Mouse (Mus musculus): Measurements from ENCODE around the gene Pax2.
"Not testable (repeated sequence)": the region's sequence is repeated elsewhere in the genome, so short reads cannot be mapped to it uniquely, and the experiment has no call there.

The Pax2 gene

DNA sequence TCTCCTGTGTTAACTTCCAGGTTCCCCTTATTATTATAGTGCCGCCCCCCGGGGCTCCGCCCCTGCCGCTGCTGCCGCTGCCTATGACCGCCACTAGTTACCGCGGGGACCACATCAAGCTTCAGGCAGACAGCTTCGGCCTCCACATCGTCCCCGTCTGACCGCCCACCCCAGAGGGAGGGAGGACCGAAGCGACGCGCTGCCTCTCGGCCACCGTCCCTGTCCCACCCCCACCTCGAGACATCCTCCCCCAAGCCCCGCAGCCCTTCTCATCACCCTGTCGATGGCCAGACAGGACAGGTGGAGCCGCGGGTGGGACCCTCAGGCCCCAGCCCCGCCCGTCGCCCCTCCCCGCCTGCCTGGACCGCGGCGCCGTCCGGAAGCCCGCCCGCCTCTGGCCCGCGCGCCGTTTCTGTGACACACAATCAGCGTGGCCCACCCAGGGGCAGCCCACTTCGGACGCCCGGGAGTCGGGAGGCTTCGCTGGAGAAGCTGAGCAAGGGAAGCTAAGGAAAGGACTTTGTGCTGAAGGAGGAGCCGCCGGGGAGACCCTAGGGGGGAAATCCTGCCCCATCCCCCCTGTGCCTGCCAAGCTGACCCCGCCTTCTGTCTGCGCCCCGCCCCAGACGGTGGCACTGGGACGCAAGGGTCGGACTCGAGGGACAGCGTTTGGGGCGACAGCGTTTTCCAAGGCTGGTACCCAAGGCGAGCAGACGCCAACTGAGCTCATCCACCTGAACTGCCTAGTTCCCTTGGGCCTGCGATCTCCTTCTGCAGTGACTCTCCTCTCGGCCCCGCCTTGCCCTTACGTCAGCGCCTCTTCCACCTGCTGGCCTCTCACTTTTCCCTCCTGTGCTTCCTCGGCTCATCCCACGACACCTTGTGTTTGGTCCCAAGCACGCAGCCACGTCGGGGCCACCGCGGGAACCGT is 80.4 kb downstream of the Pax2 start:
- DNase-seq (ENCODE audit: low spot score): no peak

DNA sequence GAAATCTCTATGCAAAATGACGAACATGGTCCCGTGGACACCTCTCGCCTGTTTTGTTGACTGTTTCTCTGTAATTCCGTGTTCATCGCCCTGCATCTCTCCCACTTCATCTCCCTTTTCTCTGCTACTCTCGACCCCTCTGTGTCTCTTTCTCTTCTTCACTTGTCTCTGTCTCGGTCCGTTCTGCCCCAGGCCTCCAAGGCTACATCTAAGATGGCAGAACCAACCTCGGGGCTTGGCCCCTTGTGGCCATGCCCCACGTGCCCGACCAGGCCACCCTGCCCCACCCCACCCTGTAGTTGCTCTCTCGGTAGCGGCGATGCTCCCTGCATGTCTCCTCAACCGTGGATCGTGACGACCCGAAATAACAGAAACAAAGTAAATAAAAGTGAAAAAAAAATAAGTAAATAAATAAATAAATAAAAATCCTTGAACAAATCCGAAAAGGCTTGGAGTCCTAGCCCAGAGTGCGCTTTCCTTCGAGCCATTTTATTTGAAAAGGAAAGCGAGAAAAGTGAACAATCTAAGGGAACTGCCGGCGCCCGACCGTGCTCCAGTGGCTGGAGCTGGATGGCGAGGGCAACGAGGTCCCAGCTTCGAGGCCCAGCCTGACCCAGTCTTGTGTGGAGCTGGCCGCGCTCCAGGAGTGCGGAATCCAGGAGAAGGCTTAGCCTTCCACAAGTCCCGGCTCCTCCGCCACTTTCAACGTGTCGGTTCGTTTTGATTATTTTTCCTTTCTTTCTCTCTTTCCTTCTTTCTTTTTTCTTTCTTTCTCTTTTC is 81.8 kb downstream of the Pax2 start:
- DNase-seq (ENCODE audit: low spot score): no peak

DNA sequence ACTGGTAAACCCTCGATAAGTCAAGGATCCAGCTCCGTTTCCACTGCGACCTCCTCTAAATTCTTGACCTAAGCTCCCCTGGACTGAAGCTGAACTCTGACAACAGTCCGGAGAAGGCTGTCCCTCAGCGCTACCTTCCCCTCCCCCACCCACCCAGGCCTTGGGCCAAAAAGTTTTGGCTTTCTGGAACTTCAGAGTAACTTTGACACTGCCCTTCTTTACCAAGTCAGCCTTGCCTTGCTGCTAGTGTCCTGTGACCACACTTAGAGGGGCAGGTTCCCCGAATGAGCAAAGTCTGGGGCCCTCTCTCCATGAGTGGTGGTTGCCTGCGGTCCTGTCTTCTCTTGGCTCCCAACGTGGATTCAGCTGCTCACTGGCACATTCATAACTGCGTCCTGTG is 82.5 kb downstream of the Pax2 start:
- DNase-seq (ENCODE audit: low spot score): no peak

DNA sequence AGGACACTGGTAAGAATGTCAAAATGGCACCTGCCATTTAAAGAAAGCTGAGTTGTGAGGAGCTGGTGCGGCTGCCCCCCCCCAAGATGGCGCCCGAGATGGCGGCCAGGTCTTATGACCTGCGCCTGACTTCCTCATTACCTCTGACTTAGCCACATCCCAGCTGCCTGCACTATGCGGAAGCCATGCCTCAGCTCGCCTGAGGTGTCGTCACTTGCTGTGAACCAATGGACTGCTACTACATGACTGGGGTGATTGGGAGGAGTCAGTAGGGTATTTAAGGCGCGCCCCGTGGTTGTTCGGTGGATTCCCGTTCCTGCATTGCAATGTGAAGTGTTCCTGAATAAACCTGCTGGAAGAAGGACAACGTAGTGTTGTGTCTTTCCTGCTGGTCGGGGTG is 86.8 kb downstream of the Pax2 start:
- not testable (repeated sequence) for DNase-seq (ENCODE audit: low spot score)

DNA sequence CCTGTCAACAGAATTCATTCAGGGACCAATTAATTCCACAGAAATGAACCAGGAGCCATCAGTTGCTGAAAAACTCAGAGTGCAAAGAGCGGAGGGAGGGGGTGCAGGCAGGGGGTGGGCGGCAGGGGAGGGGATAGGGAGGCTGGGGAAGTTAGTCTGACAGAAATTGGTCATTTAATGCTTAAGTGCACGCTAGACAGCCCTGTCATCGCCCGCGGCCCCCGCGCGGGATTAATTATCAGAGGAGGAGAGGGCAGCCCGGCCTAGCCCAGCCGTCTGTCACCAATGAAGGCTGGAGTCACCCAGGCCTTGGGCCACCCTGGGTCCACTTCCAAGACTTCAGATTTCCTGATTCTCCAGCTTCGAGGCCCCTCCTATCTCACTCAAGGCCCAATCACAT is 93.6 kb downstream of the Pax2 start:
- DNase-seq (ENCODE audit: low spot score): no peak

DNA sequence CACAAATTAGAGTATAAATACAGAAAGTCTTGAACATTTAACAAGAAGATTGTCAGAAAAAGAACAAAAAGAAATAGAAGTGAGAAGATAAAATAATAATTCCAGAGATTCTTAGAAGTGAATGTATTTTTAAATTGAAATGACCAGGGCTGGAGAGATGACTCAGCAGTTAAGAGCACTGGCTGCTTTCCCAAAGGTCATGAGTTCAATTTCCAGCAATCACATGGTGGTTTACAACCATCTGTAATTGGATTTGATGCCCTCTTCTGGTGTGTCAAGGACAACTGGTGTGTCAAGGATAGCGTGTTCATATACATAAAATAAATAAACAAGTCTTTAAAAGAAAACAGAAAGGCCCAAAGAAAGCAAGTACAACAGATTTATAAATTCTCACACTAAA is 102.8 kb downstream of the Pax2 start:
- no peak for DNase-seq (ENCODE audit: low spot score)

DNA sequence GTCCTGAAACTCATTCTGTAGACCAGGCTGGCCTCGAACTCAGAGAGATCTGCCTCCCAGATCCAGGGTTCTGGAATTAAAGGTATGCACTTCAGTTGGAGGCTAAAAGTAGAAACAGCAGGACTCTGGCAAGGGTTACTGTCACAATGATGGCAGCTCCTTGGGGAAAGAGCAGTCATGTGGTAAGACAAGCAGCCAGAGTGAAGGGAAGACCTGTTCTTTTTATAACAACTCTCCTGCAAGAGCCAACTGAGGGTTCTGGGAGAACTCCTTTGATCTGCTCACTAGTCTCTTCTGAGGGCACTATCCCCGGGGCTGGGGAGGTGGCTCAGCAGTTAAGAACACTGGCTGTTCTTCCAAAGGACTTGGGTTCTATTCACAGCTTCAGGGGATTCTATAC is 112.9 kb downstream of the Pax2 start:
- DNase-seq (ENCODE audit: low spot score): no peak

DNA sequence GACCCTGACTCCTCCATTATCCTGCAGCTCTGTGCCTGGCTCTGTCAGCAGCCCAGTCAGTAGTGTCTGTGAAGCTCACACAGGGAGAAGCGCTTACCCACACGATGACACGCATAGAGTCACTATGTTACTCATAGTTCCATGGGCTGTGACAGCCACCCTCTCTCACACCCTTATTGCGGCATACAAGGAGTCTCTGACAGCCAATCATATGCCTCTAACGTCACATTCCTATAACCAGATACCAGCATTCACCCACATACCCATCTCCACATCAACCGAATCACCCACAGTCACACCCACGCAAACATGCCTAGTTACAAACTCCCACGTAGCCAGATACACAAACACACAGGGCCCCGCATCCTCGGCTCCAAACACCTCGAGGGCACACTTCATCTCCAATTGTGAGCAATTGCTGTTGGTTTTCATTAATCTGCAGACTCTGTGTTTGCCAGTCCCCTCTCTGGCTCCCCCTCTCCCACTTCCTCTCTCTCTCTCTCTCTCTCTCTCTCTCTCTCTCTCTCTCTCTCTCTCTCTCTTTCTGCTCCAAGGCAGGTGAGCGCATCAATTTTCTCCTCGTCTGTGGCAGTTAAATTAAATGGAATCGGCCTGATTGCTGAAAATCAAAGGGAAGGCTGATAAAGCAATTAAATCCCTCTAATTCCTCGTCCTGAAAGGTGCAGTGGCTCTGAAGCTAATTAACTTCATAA is 118.5 kb downstream of the Pax2 start:
- DNase-seq (ENCODE audit: low spot score): no peak

DNA sequence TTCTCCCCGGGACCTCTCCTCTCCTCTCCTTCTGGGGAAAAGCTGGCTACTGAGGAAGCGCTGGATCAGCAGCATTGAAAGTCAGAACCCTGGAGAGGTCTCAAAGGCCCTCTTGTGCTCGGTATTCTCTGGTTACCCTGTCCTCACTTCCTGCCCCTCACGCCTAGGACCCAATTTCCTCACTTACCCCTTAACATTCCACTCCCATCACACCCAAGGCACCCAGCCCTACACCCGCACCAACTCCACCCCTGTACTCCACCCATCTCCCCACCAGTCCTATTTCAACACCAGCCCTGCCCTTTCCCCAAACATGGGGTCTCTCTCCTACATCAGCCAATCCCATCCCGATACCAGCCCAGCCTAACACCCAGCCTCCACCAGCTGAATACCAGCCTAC is 119.1 kb downstream of the Pax2 start:
- DNase-seq (ENCODE audit: low spot score): no peak

DNA sequence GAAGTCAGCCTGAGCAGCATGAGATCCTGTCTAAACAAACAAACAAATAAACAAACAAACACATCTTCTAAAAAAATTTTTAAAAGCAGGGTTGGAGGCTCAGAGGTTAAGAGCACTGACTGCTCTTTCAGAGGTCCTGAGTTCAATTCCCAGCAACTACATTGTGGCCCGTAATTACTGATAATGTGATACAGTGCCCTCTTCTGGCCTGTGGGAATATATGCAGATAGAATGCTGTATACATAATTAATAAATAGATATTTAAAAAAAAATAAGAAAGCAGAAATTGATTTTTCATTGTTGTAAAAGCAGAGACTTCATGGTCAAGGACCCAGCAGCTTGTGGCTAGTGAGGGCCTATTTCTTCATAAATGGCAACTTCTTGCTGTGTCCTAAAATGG is 119.9 kb downstream of the Pax2 start:
- no peak for DNase-seq (ENCODE audit: low spot score)

DNA sequence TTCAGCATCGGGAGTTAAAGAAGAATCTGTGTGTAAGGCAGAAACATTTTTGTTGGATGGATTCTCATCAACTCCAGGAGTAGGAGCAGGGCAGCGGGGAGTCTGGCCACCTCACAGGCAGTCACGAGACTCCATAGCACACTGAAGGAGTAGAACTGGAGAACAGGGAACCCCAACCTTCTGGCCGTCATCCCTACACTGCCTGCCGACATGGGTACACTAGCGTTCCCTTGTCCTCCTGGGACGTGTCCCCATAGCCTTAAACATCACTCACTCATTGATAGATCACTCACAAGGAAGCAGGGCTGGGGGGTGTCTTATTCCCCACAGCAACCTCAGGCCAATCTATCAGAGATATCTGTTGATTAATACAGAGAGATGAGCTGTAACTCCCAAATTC is 120.7 kb downstream of the Pax2 start:
- DNase-seq (ENCODE audit: low spot score): no peak

DNA sequence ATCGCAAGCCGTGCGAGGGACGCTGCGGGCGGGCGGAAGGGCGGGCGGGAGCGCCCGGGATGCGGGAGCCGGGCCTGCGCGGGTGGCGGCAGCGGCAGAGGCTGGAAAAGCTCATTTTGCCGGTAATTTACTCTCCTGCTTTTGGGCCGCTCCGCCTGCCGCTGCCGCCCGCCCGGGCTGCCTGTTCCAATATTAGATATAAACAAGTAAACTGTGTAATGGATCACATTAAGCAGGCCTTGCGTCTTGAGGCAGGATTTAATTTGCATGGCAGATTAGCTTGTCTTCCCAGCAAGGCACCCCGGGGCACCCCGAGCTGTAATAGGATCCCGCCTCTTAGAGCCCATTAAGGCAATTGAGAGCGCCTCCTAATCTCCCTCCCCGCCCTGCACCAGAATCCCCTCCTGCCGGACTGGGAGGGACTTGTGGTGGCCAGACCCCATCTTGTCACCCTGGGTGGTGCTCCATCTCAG is 126.7 kb downstream of the Pax2 start:
- peak; percentile 19 for DNase-seq (ENCODE audit: low spot score)

DNA sequence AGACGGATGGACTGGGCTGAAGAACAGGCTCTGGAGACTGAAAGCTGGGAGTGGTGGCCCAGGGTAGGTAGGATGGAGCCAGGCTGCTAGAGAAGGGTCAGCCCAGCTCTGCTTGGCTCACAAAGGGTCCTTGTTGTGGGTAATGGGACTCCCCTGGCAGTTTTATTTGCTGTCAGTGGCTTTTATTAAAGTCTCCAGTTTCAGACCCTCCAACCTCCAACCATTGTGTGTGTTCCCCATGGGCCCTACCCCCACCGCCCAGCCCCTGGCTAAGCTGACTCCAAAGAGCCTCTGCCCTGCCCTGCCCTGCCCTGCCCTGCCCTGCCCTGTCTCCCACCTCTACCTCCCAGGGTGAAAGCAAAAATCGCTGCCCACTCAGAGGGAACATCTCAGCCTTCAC is 128.5 kb downstream of the Pax2 start:
- no peak for DNase-seq (ENCODE audit: low spot score)

DNA sequence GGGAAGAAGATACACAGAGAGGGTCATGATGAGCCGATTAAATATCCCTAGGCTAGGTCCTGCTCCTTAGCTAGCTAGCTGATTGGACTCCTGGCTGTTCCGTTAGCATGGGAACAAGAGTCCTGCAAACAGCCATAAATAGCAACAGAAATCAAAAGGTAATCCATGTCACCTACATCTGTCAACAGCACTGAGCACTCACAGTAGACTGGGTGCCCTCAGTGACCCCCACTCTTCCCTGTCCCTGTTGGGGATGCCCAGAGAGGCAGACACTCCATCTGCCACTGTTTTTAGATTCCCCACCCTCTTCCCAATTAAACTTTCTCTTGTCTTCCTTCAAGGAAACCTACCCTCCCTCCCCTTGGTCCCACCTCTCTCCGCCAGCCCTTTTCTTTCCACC is 130.6 kb downstream of the Pax2 start:
- DNase-seq (ENCODE audit: low spot score): no peak
